Mouse (Mus musculus) kidney, postnatal 14 days (tissue): Measurements from ENCODE around the gene Itga3.

Experiments used
- DNase-seq: peaks from one replicate; pipeline ENCODE4 v3.0.0; 2022; ENCODE audit warnings: mixed read lengths

Gene Itga3

DNA sequence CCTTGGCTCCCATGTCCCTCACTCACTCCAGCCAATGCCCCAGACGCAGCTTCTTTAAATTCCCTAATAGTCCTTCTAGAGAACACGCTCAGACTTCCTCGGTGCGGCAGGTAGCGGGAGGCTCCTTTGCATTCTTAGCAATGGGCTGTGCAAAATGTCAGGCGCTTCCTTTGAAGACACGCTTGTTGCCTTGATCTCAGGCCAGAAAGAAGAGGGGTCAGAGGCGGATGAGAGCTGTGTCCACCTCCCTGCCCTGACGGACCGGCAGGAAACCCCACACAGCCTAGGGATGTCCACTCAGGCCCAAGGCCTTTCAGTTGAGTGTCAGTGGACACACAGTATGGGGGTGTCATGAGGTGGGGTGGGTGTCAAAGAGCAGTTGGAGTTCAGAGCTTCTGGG is 19.0 kb upstream of the Itga3 start:
- DNase-seq = no peak

- no peak for DNase-seq
Measured at GRCm38 (mm10) chr11:95093077-95093476, 16.5 kb upstream of the Itga3 start.

GRCm38 (mm10) chr11:95088857-95089779 is 12.5 kb upstream of the Itga3 start:
- peak; percentile 81 for DNase-seq

DNA sequence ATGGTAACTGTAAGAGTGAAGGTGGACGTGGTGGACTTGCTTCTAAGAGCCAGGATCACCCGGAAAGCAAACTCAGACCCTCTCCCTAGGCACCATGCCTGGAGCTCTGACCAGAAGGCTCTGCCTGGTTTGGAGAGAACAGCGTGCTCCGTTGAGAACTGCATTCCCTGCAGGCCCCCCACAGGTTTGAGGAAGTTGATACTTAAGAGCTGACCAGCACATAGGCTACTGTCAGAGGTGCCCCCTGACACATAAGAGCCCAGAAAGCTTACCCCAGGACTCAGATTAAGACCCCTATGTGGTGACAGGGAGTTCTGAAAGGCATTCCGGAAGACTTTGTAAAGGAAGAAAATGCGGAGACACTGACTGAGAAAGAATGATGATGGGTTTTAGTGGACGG is 11.7 kb upstream of the Itga3 start:
- no peak for DNase-seq

DNA sequence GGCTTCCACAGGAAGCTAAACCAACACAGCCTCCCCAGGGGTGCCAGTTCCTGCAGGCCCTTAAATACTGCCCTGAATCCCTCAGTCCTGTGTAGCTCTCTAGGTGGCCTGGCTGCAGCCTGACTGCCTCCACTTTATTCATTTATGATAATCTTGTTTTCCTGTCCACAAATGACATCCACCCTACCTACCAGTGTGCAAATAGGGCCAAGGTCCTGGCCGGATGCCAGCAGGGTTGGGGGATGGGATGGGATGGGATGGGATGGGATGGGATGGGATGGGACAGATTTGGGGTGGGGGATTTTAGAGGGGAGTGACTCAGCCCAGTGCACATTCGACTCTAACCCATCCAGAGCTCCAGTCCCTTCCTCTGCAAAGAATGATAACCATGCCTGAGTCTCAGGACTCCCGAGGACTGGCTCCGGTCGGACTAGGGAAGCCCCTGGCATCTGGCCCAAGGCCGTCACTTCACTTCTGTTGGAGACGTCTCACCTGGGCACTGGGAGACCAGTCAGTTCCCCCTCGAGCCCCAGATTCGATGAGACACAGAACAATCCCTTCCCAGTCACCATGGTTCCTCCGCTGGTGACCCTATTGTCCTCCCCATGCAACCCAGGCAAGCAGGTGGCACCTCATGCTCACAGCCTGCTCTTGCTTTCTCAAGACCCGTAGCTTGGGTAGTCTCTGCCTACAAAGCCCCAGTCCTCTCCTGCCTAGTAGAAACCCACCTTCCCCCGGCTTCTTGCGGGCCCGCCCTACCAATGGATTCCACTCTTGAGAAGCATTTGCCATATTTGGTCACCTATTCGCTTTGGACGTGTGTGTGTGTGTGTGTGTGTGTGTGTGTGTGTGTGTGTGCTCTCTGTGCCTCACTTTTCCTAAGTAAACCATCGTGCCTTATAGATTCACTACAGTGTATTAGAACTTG is 11.0 kb upstream of the Itga3 start:
- DNase-seq = no peak

DNA sequence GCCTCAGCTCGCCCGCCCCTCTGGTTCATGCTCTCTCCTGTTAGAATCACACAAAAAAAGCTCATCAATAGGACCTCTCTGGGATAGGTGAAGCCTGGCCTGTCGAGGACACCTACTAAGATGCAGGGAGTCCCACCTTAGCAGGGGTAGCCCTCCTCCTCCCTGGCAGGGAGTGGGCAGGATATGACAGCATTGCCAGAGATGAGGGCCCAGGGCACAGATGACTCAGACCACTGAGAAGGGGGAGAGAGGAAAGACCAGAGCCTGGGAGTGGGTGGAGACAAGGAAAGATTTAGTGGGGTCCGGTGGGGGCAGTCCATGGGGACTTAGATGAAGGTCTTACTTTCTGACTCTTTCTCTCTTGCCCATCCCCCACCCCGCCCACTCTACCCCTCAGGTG is 9.6 kb upstream of the Itga3 start:
- DNase-seq = peak; percentile 24

DNA sequence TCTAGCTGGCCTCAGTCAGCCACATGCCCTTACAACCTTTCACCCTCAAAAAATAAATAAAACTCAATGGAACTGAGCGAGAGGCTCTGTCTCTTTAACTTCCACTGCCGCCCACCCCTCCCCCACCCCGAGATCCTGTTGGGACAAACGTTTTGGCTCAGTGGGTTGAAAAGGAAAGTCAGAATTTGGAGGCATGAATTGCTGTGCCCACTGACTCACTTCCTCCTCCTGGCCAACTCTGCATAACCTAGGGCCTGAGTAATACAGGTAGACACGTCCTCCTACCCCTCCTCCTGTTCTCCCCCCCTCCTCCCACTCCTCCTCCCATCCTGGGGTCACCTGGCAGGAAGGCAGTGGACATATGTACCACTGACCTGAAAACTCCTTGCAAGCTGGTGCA is 9.1 kb upstream of the Itga3 start:
- DNase-seq = peak; percentile 30

GRCm38 (mm10) chr11:95084811-95085382 is 8.3 kb upstream of the Itga3 start:
- no peak for DNase-seq

- DNase-seq = no peak
Measured at GRCm38 (mm10) chr11:95084175-95084574, 7.6 kb upstream of the Itga3 start.

DNA sequence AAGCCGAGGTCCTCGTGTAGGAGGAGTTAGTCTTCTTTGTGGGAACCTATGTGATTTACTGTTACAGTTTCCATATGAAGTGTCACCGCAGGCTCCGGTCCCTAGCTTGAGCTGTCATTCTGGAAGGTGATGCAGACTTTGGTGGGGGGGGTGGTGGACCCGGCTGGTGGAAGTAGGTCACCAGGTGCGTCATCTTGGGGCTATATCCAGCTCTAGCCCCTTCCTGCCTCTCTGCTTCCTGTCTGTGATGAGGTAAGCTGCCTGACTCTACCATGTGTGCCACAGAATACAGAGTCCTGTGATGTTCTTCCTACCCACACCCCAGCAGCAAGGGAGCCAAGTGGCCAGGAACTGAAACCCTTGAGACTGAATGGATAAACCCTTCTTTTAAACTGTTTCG is 6.3 kb upstream of the Itga3 start:
- DNase-seq = no peak

DNA sequence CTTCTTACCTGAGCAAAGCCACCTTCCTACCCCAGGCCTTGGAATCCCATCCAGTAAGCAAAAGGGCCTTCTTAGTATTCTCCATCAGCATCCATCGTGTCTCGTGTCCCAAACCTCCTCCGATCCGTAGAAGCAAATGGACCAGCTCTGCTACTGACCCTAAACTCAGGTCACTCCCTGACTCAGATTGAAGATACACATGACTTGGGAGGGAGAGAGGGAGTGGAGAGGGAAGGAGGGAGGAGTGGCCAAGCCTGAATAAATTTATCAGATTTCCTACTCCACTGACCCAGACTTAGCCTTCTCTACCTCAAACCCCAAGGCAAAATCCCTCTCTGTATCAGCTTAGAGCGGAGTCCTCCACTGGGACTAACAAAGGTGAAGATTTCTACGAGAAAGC is 4.2 kb upstream of the Itga3 start:
- DNase-seq = no peak

DNA sequence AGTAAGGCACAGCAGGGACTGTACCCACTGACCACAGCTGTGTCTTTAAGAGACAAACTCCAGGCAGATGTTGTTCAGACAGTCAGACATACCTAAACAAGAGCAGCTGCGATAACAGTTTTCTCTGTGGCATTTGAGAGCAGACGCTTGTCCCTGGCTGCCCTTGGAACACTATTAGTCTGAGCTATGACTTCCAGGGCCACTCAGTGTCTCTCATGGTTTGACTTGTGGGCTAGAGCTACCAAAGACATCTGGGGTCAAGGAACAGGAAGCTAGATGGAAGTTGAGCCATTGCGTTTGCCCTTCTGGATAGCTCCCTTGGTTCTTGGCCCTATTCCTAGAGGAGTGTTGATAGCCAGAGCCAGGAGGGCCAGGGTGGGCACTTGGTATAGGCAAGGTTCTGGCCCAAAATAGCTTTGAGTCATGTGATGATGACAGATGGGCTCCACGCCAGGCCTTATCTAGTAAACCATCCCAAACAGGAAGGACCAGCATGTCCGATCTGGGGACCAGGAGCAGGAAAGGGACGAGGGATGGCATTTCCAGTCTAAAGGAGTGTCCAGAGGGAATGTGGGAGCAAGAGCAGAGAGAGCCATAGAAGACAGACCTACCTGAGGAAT is 2.8 kb upstream of the Itga3 start:
- peak; percentile 83 for DNase-seq

- DNase-seq = no peak
Measured at GRCm38 (mm10) chr11:95077956-95078355, 1.4 kb upstream of the Itga3 start.

DNA sequence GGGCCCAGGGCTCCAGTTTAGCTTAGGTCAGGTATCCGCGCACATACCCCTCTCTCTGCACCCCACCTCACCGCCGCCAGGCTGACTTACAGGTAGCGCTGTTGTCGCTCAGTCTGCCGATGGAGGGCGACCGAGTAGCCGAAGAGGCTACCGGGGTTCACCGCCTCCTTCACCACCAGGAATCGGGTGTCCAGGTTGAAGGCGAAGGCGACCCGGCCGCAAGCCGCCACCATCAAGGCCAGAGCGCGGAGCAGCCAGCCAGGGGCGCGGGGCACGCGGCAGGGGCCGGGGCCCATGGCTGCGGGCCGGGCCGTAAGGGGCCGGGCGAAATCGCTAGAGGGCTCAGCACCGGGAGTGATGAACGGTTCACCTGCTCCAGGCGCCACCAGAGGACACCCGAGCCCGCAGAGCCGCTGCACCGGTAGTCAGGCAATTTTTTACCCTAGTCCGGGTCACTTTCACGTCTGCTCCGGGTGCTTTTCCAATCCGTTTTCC is 513 bp downstream of the Itga3 start:
- DNase-seq = peak; percentile 74

- DNase-seq = peak; percentile 56
Measured at GRCm38 (mm10) chr11:95075197-95076040, 1.2 kb downstream of the Itga3 start.

GRCm38 (mm10) chr11:95074694-95075093 is 1.9 kb downstream of the Itga3 start:
- DNase-seq = no peak

DNA sequence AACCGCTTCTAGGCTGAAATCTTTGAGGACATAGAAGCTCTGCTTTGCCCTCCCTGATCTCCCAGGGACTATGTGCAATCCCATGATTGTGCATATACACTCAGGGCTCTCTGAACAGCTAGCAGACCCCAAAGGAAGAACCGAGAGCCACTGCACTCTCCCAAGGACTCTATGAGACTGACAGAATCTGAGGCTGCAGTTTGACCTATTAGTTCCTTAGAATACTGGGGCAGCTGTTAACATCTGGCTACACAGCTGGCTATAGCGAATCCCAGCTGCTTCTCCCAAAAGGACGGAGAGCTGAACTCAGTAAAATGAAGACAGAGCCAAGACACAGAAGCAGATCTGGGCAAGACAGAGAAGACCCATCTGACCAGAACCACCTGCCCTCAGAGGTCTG is 2.8 kb downstream of the Itga3 start:
- no peak for DNase-seq

GRCm38 (mm10) chr11:95072804-95073203 is 3.8 kb downstream of the Itga3 start:
- DNase-seq = no peak

- DNase-seq = no peak
Measured at GRCm38 (mm10) chr11:95072136-95072535, 4.5 kb downstream of the Itga3 start.

GRCm38 (mm10) chr11:95071266-95071665 is 5.3 kb downstream of the Itga3 start:
- DNase-seq = peak; percentile 64
